Mouse (Mus musculus) midbrain, postnatal 0 days (tissue): Measurements from ENCODE around the gene Dhx57. TPM values are rescaled to one million over a fixed set of nuclear protein-coding genes. Genes with fewer than 3 reads are reported as not detected.

ENCODE experiments used
- ATAC-seq: fragments of 200-750 bp; cut with Nextera tagmentation; 2 replicates; pipeline ENCODE4 v1.8.0; 2017; ENCODE audit warnings: moderate number of reproducible peaks, mild to moderate bottlenecking, moderate TSS enrichment, moderate library complexity; ENCODE audit not compliant: low FRiP score
- DNase-seq: peaks from one replicate; pipeline ENCODE4 v3.0.0-alpha.2; 2015; ENCODE audit warnings: low spot score
- H3K27ac ChIP-seq: fragments of 300-500 bp; sonication (generic); 2 replicates; pipeline ENCODE4 v1.5.1; 2014; ENCODE audit warnings: low read depth, mild to moderate bottlenecking, low read length, mixed read lengths
- H3K27me3 ChIP-seq: fragments of 300-500 bp; sonication (generic); 2 replicates; pipeline ENCODE4 v1.6.1; 2014; ENCODE audit warnings: low read length, control low read depth, mixed read lengths; ENCODE audit not compliant: insufficient read depth
- H3K36me3 ChIP-seq: fragments of 300-500 bp; sonication (generic); 2 replicates; pipeline ENCODE4 v1.6.1; 2014; ENCODE audit warnings: low read length, control low read depth, mixed read lengths; ENCODE audit not compliant: insufficient read depth
- H3K4me1 ChIP-seq: fragments of 300-500 bp; sonication (generic); 2 replicates; pipeline ENCODE4 v1.6.1; 2014; ENCODE audit warnings: mild to moderate bottlenecking, control low read depth, antibody characterized with exemption, low read length, mixed read lengths; ENCODE audit not compliant: insufficient read depth
- H3K4me2 ChIP-seq: fragments of 300-500 bp; sonication (generic); 2 replicates; pipeline ENCODE4 v1.6.1; 2014; ENCODE audit warnings: low read depth, mild to moderate bottlenecking, low read length, mixed read lengths; ENCODE audit not compliant: poor library complexity, severe bottlenecking
- H3K4me3 ChIP-seq: fragments of 300-500 bp; sonication (generic); 2 replicates; pipeline ENCODE4 v1.5.1; 2014; ENCODE audit warnings: low read depth, mild to moderate bottlenecking, low read length, moderate library complexity
- H3K9ac ChIP-seq: fragments of 300-500 bp; sonication (generic); replicated peaks from 2 replicates; pipeline ENCODE4 v1.6.1; 2014; ENCODE audit warnings: mild to moderate bottlenecking, low read length, moderate library complexity, mixed read lengths; ENCODE audit not compliant: poor library complexity, severe bottlenecking
- H3K9me3 ChIP-seq: fragments of 300-500 bp; sonication (generic); 2 replicates; pipeline ENCODE4 v1.6.1; 2016; ENCODE audit warnings: low read length, control low read depth
- CTCF ChIP-seq: IDR thresholded peaks from 2 replicates; pipeline ENCODE4 v1.5.1; 2016; ENCODE audit warnings: antibody characterized with exemption, mild to moderate bottlenecking
- WGBS: fragments of 180-500 bp; shearing (Covaris S2); extraction: QIAGEN DNeasy Blood & Tissue Kit; methylation state at CpG from one replicate; pipeline ENCODE4 v1.1.7; 2014; 5-methylcytosine and 5-hydroxymethylcytosine counted together
- polyA plus RNA-seq: library from polyadenylated mRNA; unstranded; fragments of >200 nt; fragmentation: Nextera tagmentation; extraction: Ambion mirVana; gene quantifications from 2 replicates; pipeline ENCODE4 v1.2.1, GENCODE M21; 2015
- total RNA-seq: library from RNA; depleted of rRNA; stranded (reverse); fragments of >200 nt; gene quantifications from 2 replicates; pipeline ENCODE4 v1.2.3, GENCODE M21; 2014

Gene Dhx57
- total and polyA plus RNA-seq, 2 experiments from 2014 or later = 36.9 to 64.5 TPM

- Histone ChIP-seq H3K27me3 (no peaks in the 10 kb centered on the region), H3K4me1 (no peaks in the 10 kb centered on the region), H3K9me3 (no peaks in the 10 kb centered on the region), H3K4me2 (no peak overlapping the region), H3K36me3 (no peaks in the 10 kb centered on the region), H3K4me3 (no peak overlapping the region), H3K27ac (no peak overlapping the region), H3K9ac (no peak overlapping the region)
- TF ChIP-seq CTCF = no peak
- ATAC-seq (no peak), DNase-seq (no peak)
- WGBS = 81% methylated on average over 4 of the region's 4 CpGs
Observed at GRCm38 (mm10) chr17:80323015-80323414, 32.7 kb upstream of the Dhx57 start.

- H3K36me3 ChIP-seq = no peaks in the 10 kb centered on the region
- 95% methylated on average over 6 of the region's 6 CpGs for WGBS
- H3K4me3 ChIP-seq = no peak overlapping the region
- ATAC-seq (no peak), DNase-seq (no peak)
- no peak for TF ChIP-seq CTCF
- H3K27ac ChIP-seq = no peak overlapping the region
- no peaks in the 10 kb centered on the region for H3K27me3 ChIP-seq
- H3K4me1 ChIP-seq = no peaks in the 10 kb centered on the region
- no peak overlapping the region for H3K9ac ChIP-seq
- H3K4me2 ChIP-seq = no peak overlapping the region
- H3K9me3 ChIP-seq = no peaks in the 10 kb centered on the region
Observed at GRCm38 (mm10) chr17:80322228-80322627, 32.0 kb upstream of the Dhx57 start.

GRCm38 (mm10) chr17:80312405-80312804, 22.1 kb upstream of the Dhx57 start:
- H3K4me2 ChIP-seq = no peak overlapping the region
- no peak for TF ChIP-seq CTCF
- no peaks in the 10 kb centered on the region for H3K27me3 ChIP-seq
- no peak overlapping the region for H3K9ac ChIP-seq
- ATAC-seq (no peak), DNase-seq (no peak)
- H3K4me3 ChIP-seq = no peak overlapping the region
- no peaks in the 10 kb centered on the region for H3K36me3 ChIP-seq
- H3K27ac ChIP-seq = no peak overlapping the region
- H3K4me1 ChIP-seq = no peaks in the 10 kb centered on the region
- H3K9me3 ChIP-seq = no peaks in the 10 kb centered on the region
- WGBS = 79% methylated on average over 4 of the region's 4 CpGs

- DNase-seq = peak; percentile 32
- WGBS = 32% methylated on average over 9 of the region's 9 CpGs
- H3K27ac ChIP-seq = no peak overlapping the region
Observed at GRCm38 (mm10) chr17:80311761-80312160, 21.5 kb upstream of the Dhx57 start.

GRCm38 (mm10) chr17:80307251-80307650, 17.0 kb upstream of the Dhx57 start, which contains the start of gene Arhgef33:
TSS of gene Arhgef33 (plus strand) at chr17:80307407.
- no peak within 1 kb of the TSS for H3K27ac ChIP-seq
- H3K4me2 ChIP-seq = no peak within 1 kb of the TSS
- no peaks in the 10 kb centered on the region for H3K36me3 ChIP-seq
- no peaks in the 10 kb centered on the region for H3K4me1 ChIP-seq
- no peaks in the 10 kb centered on the region for H3K27me3 ChIP-seq
- H3K9ac ChIP-seq = no peak within 1 kb of the TSS
- ATAC-seq (no peak), DNase-seq (no peak)
- no peak for TF ChIP-seq CTCF
- H3K9me3 ChIP-seq = no peaks in the 10 kb centered on the region
- no peak within 1 kb of the TSS for H3K4me3 ChIP-seq
- WGBS = 73% methylated on average over 1 of the region's 1 CpGs

More at GRCm38 (mm10) chr17:80311761-80312160, 21.5 kb upstream of the Dhx57 start:
- no peak for ATAC-seq
- Histone ChIP-seq H3K4me3 (no peak overlapping the region), H3K9me3 (no peaks in the 10 kb centered on the region), H3K27me3 (no peaks in the 10 kb centered on the region), H3K4me2 (no peak overlapping the region), H3K9ac (no peak overlapping the region), H3K4me1 (no peaks in the 10 kb centered on the region), H3K36me3 (no peaks in the 10 kb centered on the region)
- no peak for TF ChIP-seq CTCF

- H3K9ac ChIP-seq = no peak overlapping the region
- no peaks in the 10 kb centered on the region for H3K27me3 ChIP-seq
- WGBS = 93% methylated on average over 5 of the region's 5 CpGs
- no peaks in the 10 kb centered on the region for H3K36me3 ChIP-seq
- H3K4me1 ChIP-seq = no peaks in the 10 kb centered on the region
- no peak overlapping the region for H3K27ac ChIP-seq
- no peak for ATAC-seq
- no peaks in the 10 kb centered on the region for H3K9me3 ChIP-seq
- no peak for TF ChIP-seq CTCF
- no peak overlapping the region for H3K4me2 ChIP-seq
- no peak for DNase-seq
- H3K4me3 ChIP-seq = no peak overlapping the region
Observed at GRCm38 (mm10) chr17:80298844-80299243, 8.6 kb upstream of the Dhx57 start.
